Mouse (Mus musculus) MEL (cell line): ENCODE measurements around the gene Zfp617. TPM values are rescaled to one million over a fixed set of nuclear protein-coding genes. Genes with fewer than 3 reads are reported as not detected.

ENCODE experiments used
- DNase-seq: peaks from one replicate; pipeline ENCODE4 v3.0.0; 2011; ENCODE audit warnings: low read depth, low spot score
- H3K27ac ChIP-seq: 2 replicates; pipeline ENCODE4 v1.5.1; 2012; ENCODE audit warnings: low read depth, mild to moderate bottlenecking, control low read depth, low read length, moderate library complexity; ENCODE audit not compliant: control insufficient read depth
- H3K27me3 ChIP-seq, 2 experiments: fragments of 150-350 bp in 1 of 2; sonication (generic) in 1 of 2; 2 replicates each; pipeline ENCODE4 v1.6.1; 2012; ENCODE audit warnings: low read length in 2 of 2, mild to moderate bottlenecking in 2 of 2, improper control_type of control experiment in 1 of 2, moderate library complexity in 1 of 2; ENCODE audit not compliant: insufficient read depth in 2 of 2, control insufficient read depth in 1 of 2
- H3K36me3 ChIP-seq, 2 experiments: 2 replicates each; pipeline ENCODE4 v1.6.1; 2012 to 2014; ENCODE audit warnings: low read length in 2 of 2, improper control_type of control experiment in 1 of 2, inconsistent platforms in 1 of 2, mild to moderate bottlenecking in 1 of 2; ENCODE audit not compliant: insufficient read depth in 2 of 2, control insufficient read depth in 1 of 2
- H3K4me1 ChIP-seq, 2 experiments: fragments of 150-350 bp in 1 of 2; sonication (generic) in 1 of 2; 2 replicates each; pipeline ENCODE4 v1.6.1; 2012; ENCODE audit warnings: low read length in 2 of 2, improper control_type of control experiment in 1 of 2, mild to moderate bottlenecking in 1 of 2; ENCODE audit not compliant: insufficient read depth in 2 of 2, control insufficient read depth in 1 of 2
- H3K4me3 ChIP-seq, 2 experiments: fragments of 150-350 bp in 1 of 2; sonication (generic) in 1 of 2; 2 replicates each; pipeline ENCODE4 v1.5.1; 2012; ENCODE audit warnings: low read depth in 2 of 2, low read length in 2 of 2, mild to moderate bottlenecking in 2 of 2, moderate library complexity in 2 of 2, control low read depth in 1 of 2, improper control_type of control experiment in 1 of 2; ENCODE audit not compliant: control insufficient read depth in 1 of 2, insufficient read depth in 1 of 2
- H3K79me2 ChIP-seq: 2 replicates; pipeline ENCODE4 v1.6.1; 2012; ENCODE audit warnings: mild to moderate bottlenecking, low read length, moderate library complexity; ENCODE audit not compliant: control insufficient read depth, poor library complexity, insufficient read depth
- H3K9ac ChIP-seq: 2 replicates; pipeline ENCODE4 v1.6.1; 2012; ENCODE audit warnings: low read depth, mild to moderate bottlenecking, control low read depth, low read length, moderate library complexity; ENCODE audit not compliant: control insufficient read depth, poor library complexity, severe bottlenecking
- H3K9me3 ChIP-seq: fragments of 150-350 bp; sonication (generic); replicated peaks from 2 replicates; pipeline ENCODE4 v1.6.1; 2012; ENCODE audit warnings: mild to moderate bottlenecking, low read length, improper control_type of control experiment, moderate library complexity; ENCODE audit not compliant: insufficient read depth
- CHD1 ChIP-seq: IDR thresholded peaks from 2 replicates; pipeline ENCODE4 v1.6.1; 2012; ENCODE audit warnings: low read depth, mild to moderate bottlenecking, inconsistent platforms, low read length, improper control_type of control experiment
- CHD2 ChIP-seq: IDR thresholded peaks from 2 replicates; pipeline ENCODE4 v1.6.1; 2011; ENCODE audit warnings: low read length, improper control_type of control experiment
- CTCF ChIP-seq, 3 experiments: IDR thresholded peaks in 2 of 3; conservative IDR thresholded peaks in 1 of 3; 2 replicates each; pipeline ENCODE4 v1.5.1; 2011 to 2012; ENCODE audit warnings: low read length in 3 of 3, low read depth in 2 of 3, mild to moderate bottlenecking in 2 of 3, improper control_type of control experiment in 1 of 3, inconsistent platforms in 1 of 3, mixed read lengths in 1 of 3, moderate library complexity in 1 of 3; ENCODE audit not compliant: control insufficient read depth in 1 of 3, insufficient read depth in 1 of 3, poor library complexity in 1 of 3, severe bottlenecking in 1 of 3
- E2F4 ChIP-seq: IDR thresholded peaks from 2 replicates; pipeline ENCODE4 v1.6.1; 2011; ENCODE audit warnings: low read depth, low read length, improper control_type of control experiment, borderline replicate concordance
- ETS1 ChIP-seq: IDR thresholded peaks from 2 replicates; pipeline ENCODE4 v1.6.1; 2012; ENCODE audit warnings: low read depth, mild to moderate bottlenecking, inconsistent platforms, low read length, improper control_type of control experiment, moderate library complexity
- GATA1 ChIP-seq: IDR thresholded peaks from 2 replicates; pipeline ENCODE4 v1.6.1; 2011; ENCODE audit warnings: low read depth, low read length, improper control_type of control experiment
- JUND ChIP-seq: IDR thresholded peaks from 2 replicates; pipeline ENCODE4 v1.6.1; 2011; ENCODE audit warnings: low read depth, mild to moderate bottlenecking, improper control_type of control experiment, low read length
- KAT2A ChIP-seq: conservative IDR thresholded peaks from 2 replicates; pipeline ENCODE4 v1.6.1; 2012; ENCODE audit warnings: low read depth, low read length, improper control_type of control experiment, inconsistent platforms
- MAFK ChIP-seq: IDR thresholded peaks from 2 replicates; pipeline ENCODE4 v1.6.1; 2011; ENCODE audit warnings: low read depth, mild to moderate bottlenecking, low read length, improper control_type of control experiment, borderline replicate concordance
- MAX ChIP-seq: IDR thresholded peaks from 2 replicates; pipeline ENCODE4 v1.6.1; 2011; ENCODE audit warnings: low read length, improper control_type of control experiment
- MAZ ChIP-seq: IDR thresholded peaks from 2 replicates; pipeline ENCODE4 v1.6.1; 2012; ENCODE audit warnings: low read depth, mild to moderate bottlenecking, inconsistent platforms, low read length, improper control_type of control experiment
- MEF2A ChIP-seq: IDR thresholded peaks from 2 replicates; pipeline ENCODE4 v1.6.1; 2014; ENCODE audit warnings: low read depth, mild to moderate bottlenecking, inconsistent platforms, low read length, improper control_type of control experiment; ENCODE audit not compliant: poor library complexity, insufficient replicate concordance, severe bottlenecking; ENCODE audit errors: extremely low read depth
- MXI1 ChIP-seq: IDR thresholded peaks from 2 replicates; pipeline ENCODE4 v1.6.1; 2011; ENCODE audit warnings: mild to moderate bottlenecking, low read depth, low read length, improper control_type of control experiment
- NELFE ChIP-seq: IDR thresholded peaks from 2 replicates; pipeline ENCODE4 v1.6.1; 2011; ENCODE audit warnings: low read depth, low read length, improper control_type of control experiment
- POLR2A ChIP-seq, 2 experiments: IDR thresholded peaks; 2 replicates each; pipeline ENCODE4 v1.6.1; 2011 to 2012; ENCODE audit warnings: low read length in 2 of 2, mild to moderate bottlenecking in 2 of 2, control low read depth in 1 of 2, improper control_type of control experiment in 1 of 2, low read depth in 1 of 2, moderate library complexity in 1 of 2; ENCODE audit not compliant: control insufficient read depth in 1 of 2, insufficient read depth in 1 of 2, poor library complexity in 1 of 2
- POLR2AphosphoS2 ChIP-seq: IDR thresholded peaks from 2 replicates; pipeline ENCODE4 v1.6.1; 2011; ENCODE audit warnings: low read length, improper control_type of control experiment
- POLR2AphosphoS5 ChIP-seq: IDR thresholded peaks from 2 replicates; pipeline ENCODE4 v1.6.1; 2012; ENCODE audit warnings: low read depth, borderline replicate concordance, mild to moderate bottlenecking, inconsistent platforms, low read length, moderate library complexity, mixed read lengths
- RAD21 ChIP-seq: IDR thresholded peaks from 2 replicates; pipeline ENCODE4 v1.6.1; 2011; ENCODE audit warnings: mild to moderate bottlenecking, low read depth, low read length, improper control_type of control experiment
- SMC3 ChIP-seq: IDR thresholded peaks from 2 replicates; pipeline ENCODE4 v1.6.1; 2011; ENCODE audit warnings: low read depth, low read length, improper control_type of control experiment
- TBP ChIP-seq: IDR thresholded peaks from 2 replicates; pipeline ENCODE4 v1.8.0; 2011; ENCODE audit warnings: low read depth, low read length, improper control_type of control experiment
- UBTF ChIP-seq: IDR thresholded peaks from 2 replicates; pipeline ENCODE4 v1.6.1; 2012; ENCODE audit warnings: low read depth, mild to moderate bottlenecking, inconsistent platforms, low read length, improper control_type of control experiment, moderate library complexity, borderline replicate concordance; ENCODE audit not compliant: insufficient read depth
- USF1 ChIP-seq: IDR thresholded peaks from 2 replicates; pipeline ENCODE4 v1.6.1; 2014; ENCODE audit warnings: low read depth, mild to moderate bottlenecking, inconsistent platforms, low read length, improper control_type of control experiment, moderate library complexity
- ZC3H11A ChIP-seq: IDR thresholded peaks from 2 replicates; pipeline ENCODE4 v1.6.1; 2012; ENCODE audit warnings: low read depth, mild to moderate bottlenecking, inconsistent platforms, low read length, improper control_type of control experiment
- ZKSCAN1 ChIP-seq: IDR thresholded peaks from 2 replicates; pipeline ENCODE4 v1.6.1; 2012; ENCODE audit warnings: low read depth, mild to moderate bottlenecking, inconsistent platforms, low read length, improper control_type of control experiment, moderate library complexity
- ZMIZ1 ChIP-seq: IDR thresholded peaks from 2 replicates; pipeline ENCODE4 v1.6.1; 2012; ENCODE audit warnings: low read depth, mild to moderate bottlenecking, inconsistent platforms, low read length, improper control_type of control experiment, moderate library complexity
- polyA plus RNA-seq, 2 experiments: library from polyadenylated mRNA; stranded (reverse) in 1 of 2; unstranded in 1 of 2; fragments of >175 nt in 1 of 2; fragments of >200 nt in 1 of 2; gene quantifications; 2 replicates each; pipeline versions ENCODE4 v1.2.1 to v1.2.4; 2012; ENCODE audit warnings: low replicate concordance in 2 of 2, low read depth in 1 of 2; ENCODE audit not compliant: insufficient read length in 2 of 2, insufficient read depth in 1 of 2, missing spikeins in 1 of 2
- total RNA-seq: library from RNA; depleted of rRNA; stranded (reverse); fragments of 300-350 nt; gene quantifications from 2 replicates; pipeline ENCODE4 v1.2.3, GENCODE M21; 2012

The Zfp617 gene
- total and polyA plus RNA-seq, 3 experiments, result 11.0 to 14.6 TPM; not detected in 1

GRCm38 (mm10) chr8:71922567-71923401, 14.3 kb downstream of the Zfp617 start (continued):
- TF ChIP-seq MEF2A (no peak), RAD21 (no peak), E2F4 (no peak), POLR2AphosphoS5 (no peak), UBTF (no peak), MAFK (no peak), JUND (no peak), MAZ (no peak), ZKSCAN1 (no peak), TBP (peak; percentile 59), KAT2A (peak; percentile 74), SMC3 (peak; percentile 6; the same call in 1 of the 2 replicates), POLR2A (IDR thresholded peaks at IDR 0.05; ENCODE audit: control insufficient read depth in 1 of 2, insufficient read depth in 1 of 2, low read depth in 1 of 2, low read length in 2 of 2, poor library complexity in 1 of 2) (peak; percentile 71 to 84)

GRCm38 (mm10) chr8:71925791-71926190, 17.4 kb downstream of the Zfp617 start:
- no peaks in the 10 kb centered on the region for H3K27me3 ChIP-seq
- no peak overlapping the region for H3K9ac ChIP-seq
- TF ChIP-seq CTCF (IDR thresholded peaks at IDR 0.05 in 2 of 3, conservative IDR thresholded peaks at IDR 0.05 in 1 of 3; ENCODE audit: control insufficient read depth in 1 of 3, insufficient read depth in 1 of 3, low read depth in 2 of 3, low read length in 3 of 3, poor library complexity in 1 of 3, severe bottlenecking in 1 of 3), result no peak
- TF ChIP-seq POLR2AphosphoS2, result 0 out of 2 replicates have a peak, but pooled peaks have one; percentile 25
- H3K36me3 ChIP-seq, result peaks cover 15 to 38% of the 10 kb centered on the region in 2 experiments
- peaks cover 19% of the 10 kb centered on the region for H3K79me2 ChIP-seq
- no peak for DNase-seq
- H3K27ac ChIP-seq, result no peak overlapping the region; the same call in 1 of the 2 replicates
- no peak overlapping the region for H3K4me3 ChIP-seq
- H3K9me3 ChIP-seq, result no peaks in the 10 kb centered on the region
- H3K4me1 ChIP-seq, result peaks cover 7 to 21% of the 10 kb centered on the region in 2 experiments

- peaks cover 19% of the 10 kb centered on the region for H3K79me2 ChIP-seq
- peaks cover 7 to 21% of the 10 kb centered on the region in 2 experiments for H3K4me1 ChIP-seq
- no peaks in the 10 kb centered on the region for H3K9me3 ChIP-seq
- TF ChIP-seq KAT2A, result no peak
- no peak for TF ChIP-seq RAD21
- TF ChIP-seq MXI1, result no peak
- no peak for TF ChIP-seq POLR2A (IDR thresholded peaks at IDR 0.05; ENCODE audit: control insufficient read depth in 1 of 2, insufficient read depth in 1 of 2, low read depth in 1 of 2, low read length in 2 of 2, poor library complexity in 1 of 2)
- no peak for TF ChIP-seq ZC3H11A
- TF ChIP-seq MAX, result no peak
- TF ChIP-seq ETS1, result no peak
- no peak for TF ChIP-seq SMC3
- no peak for TF ChIP-seq MAFK
- no peak for TF ChIP-seq NELFE
- no peak for TF ChIP-seq JUND
- no peak for TF ChIP-seq USF1
- TF ChIP-seq GATA1, result no peak
- no peak for TF ChIP-seq CTCF (IDR thresholded peaks at IDR 0.05 in 2 of 3, conservative IDR thresholded peaks at IDR 0.05 in 1 of 3; ENCODE audit: control insufficient read depth in 1 of 3, insufficient read depth in 1 of 3, low read depth in 2 of 3, low read length in 3 of 3, poor library complexity in 1 of 3, severe bottlenecking in 1 of 3)
- TF ChIP-seq CHD2, result no peak
- TF ChIP-seq ZMIZ1, result no peak
- TF ChIP-seq CHD1, result no peak
- H3K36me3 ChIP-seq, result peaks cover 18 to 38% of the 10 kb centered on the region in 2 experiments
- DNase-seq, result no peak
- no peak overlapping the region for H3K4me3 ChIP-seq
- no peaks in the 10 kb centered on the region for H3K27me3 ChIP-seq
- peak overlapping the region; percentile 28; the same call in 1 of the 2 replicates for H3K27ac ChIP-seq
- no peak overlapping the region for H3K9ac ChIP-seq
Observed at GRCm38 (mm10) chr8:71926551-71926950, 18.1 kb downstream of the Zfp617 start.
